Mouse (Mus musculus) CD4-positive, CD25-positive, alpha-beta regulatory T cell (primary cell): Measurements from ENCODE around the gene Trim37. TPM values are rescaled to one million over a fixed set of nuclear protein-coding genes. Genes with fewer than 3 reads are reported as not detected.

Experiments used
- polyA plus RNA-seq: library from polyadenylated mRNA; unstranded; fragments of 100-300 nt; shearing (Covaris generic); gene quantifications from one replicate; pipeline ENCODE4 v1.2.1, GENCODE M21; 2017

The Trim37 gene
- 14.5 TPM for polyA plus RNA-seq

DNA sequence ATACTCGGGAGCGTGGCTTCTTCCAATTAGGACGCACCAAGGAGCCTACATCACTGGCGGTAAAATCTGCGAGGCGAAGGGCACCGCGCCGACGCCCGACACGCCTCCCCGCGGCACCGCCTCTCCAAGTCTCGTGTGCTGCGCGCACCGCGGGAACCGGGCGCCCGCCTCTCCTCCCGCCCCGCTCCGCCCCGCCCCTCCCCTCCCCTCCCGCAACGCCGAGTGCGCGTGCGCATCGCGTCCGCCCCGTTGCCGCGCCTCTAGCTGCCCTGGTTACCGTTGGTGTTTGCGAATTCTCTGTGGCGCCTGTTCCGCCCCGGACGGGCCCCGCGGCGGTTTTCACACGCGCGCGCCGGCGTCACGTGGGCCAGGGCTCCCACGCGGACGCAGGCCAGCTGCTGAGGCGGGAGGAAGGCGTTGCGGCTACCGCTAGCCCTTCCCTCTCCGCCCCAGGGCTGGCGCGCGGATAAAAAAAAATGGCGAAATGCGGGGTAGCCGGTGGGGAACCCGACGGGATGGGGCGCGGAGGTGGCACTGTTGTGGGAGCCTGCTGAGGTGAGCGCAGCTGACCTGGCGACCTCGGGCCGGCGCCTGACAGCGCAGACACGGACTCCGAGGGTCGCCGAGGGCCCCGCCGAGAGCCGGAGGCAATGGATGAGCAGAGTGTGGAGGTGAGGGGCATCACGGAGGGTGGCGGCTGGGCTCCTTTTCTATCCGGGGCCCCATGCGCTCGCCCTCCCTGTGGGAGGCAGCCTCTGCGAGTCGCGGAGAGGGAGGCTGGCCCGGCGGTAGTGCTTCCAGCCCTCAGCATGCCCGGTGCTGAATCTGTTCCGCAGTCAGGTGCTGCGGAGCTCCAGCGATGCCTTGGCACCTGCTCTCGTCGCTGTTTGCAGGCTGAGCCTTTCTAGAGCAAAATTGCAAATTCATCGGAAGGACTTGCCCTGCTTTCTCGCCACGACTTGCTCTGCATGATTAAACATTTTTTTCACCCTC, at the start of gene Trim37:
Gene Trim37 (plus strand): TSS at position 254 of the 993 bp plus-strand sequence.

DNA sequence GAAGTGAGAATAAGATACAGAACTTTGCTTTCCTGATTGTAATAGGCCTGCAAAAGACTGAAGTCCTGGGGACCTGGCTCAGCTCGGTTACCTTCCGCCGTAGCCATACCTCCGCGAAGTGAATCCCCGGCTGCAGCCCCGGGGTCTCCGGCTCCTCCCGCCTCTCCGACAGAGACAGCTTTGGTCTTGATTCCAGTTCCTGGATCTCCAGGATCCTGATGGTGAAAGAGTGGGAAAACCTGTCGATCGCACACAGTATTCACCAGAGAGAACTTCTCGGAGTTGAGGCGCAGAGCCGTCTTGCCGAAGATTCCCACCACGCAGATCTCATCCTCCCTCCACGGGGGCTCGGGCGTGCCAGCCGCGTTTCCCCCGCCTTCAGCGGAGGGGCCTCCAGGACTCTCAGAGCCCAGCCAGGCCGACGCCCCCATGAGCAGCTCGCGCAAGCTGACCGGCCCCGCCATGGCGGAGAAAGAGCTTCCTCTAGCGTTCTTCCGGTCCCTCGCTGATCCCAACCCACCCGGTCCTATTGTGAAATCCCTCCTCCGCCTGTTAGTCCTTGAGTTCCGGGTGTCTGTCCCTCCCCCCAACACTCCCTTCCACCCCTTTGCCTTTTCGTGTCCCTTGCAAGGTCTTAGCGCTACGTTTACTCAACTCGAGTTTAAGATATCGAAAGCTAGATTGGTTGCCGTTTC, 40.4 kb upstream of the Trim37 start, which contains the start of gene Smg8:
Gene Smg8 (minus strand): TSS at position 485 of the 695 bp plus-strand sequence.

DNA sequence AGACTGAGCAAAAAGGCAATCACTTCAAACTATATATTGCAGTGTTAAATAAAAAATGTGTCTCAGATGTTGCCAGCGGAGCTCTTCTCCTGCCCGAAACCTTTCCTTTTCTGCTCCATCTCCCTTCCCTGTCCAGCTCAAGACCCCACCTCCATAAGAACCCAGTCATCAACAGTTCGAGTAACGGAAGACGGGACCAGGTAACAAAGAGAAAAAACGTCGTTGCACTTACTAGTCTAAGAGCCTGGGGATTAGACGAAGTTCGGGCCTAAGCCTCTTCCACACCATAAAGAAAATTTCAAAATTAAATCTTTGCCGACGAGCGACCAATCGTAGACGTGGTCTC, 18.5 kb upstream of the Trim37 start, which contains the start of gene Prr11:
Gene Prr11 (minus strand): TSS at position 300 of the 346 bp plus-strand sequence.

DNA sequence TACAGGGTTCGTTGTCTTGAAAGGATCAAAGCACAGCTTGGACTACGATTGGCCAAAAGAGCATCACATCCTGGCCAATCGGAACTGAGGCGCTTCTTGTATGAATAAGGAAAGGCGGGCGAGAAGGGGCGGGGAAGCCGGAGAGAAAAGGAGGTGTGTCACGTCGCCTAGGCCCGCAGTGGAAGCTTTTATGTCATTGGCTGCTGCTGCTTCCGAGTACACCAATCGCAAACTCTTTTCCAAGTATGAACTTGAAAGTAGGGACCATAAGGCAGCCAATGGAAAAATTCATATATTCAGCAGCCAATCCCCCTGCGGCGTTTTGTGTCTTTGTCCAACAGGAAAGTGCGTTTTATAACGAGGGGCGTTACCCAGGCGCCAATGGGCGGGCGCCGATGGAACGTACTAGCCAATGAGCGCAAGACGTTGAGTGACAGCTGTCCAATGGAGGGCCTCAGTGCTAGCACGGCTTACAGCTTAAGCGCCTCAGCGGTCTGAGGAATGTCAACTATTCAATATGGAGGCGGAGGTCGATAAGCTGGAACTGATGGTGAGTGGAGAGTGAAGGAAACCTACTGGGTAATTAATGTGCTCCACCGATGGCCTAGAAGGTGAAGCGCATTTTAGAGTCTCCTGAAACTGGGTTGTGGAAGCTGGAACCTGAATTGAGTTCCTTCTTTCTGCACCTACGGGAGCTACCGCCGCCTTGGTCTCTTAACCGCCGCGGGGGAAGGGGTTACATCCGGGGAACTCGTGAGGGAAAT, 17.9 kb upstream of the Trim37 start, which contains the start of gene Ska2:
Gene Ska2 (plus strand): TSS at position 480 of the 764 bp plus-strand sequence.

Other genes with a start within 250 kb of the Trim37 start
- gene Ypel2, start 133.4 kb upstream of the Trim37 start, polyA plus RNA-seq: 3.2 TPM
- gene Gdpd1, start 53.0 kb upstream of the Trim37 start, polyA plus RNA-seq: 0.55 TPM
- 21.1 TPM for gene Smg8, start 40.3 kb upstream of the Trim37 start, polyA plus RNA-seq
- 0.22 TPM for gene Prr11, start 18.4 kb upstream of the Trim37 start, polyA plus RNA-seq
- 11.8 TPM for gene Ska2, start 17.8 kb upstream of the Trim37 start, polyA plus RNA-seq
- gene Ppm1e, start 231.9 kb downstream of the Trim37 start, polyA plus RNA-seq: 0.30 TPM